Mouse (Mus musculus) liver, embryonic 12.5 days (tissue): Measurements from ENCODE around the gene Cwc25. TPM values are rescaled to one million over a fixed set of nuclear protein-coding genes. Genes with fewer than 3 reads are reported as not detected.
"Not testable (repeated sequence)": the region's sequence is repeated elsewhere in the genome, so short reads cannot be mapped to it uniquely, and the experiment has no call there.

ENCODE experiments used
- ATAC-seq: fragments of 200-750 bp; cut with Nextera tagmentation; 2 replicates; pipeline ENCODE4 v1.8.0; 2017; ENCODE audit warnings: moderate number of reproducible peaks, mild to moderate bottlenecking, moderate library complexity
- H3K27ac ChIP-seq: fragments of 300-500 bp; sonication (generic); 2 replicates; pipeline ENCODE4 v1.5.1; 2016; ENCODE audit warnings: mild to moderate bottlenecking
- H3K27me3 ChIP-seq: fragments of 300-500 bp; sonication (generic); replicated peaks from 2 replicates; pipeline ENCODE4 v1.6.1; 2016; ENCODE audit warnings: mild to moderate bottlenecking, moderate library complexity
- H3K36me3 ChIP-seq: fragments of 300-500 bp; sonication (generic); 2 replicates; pipeline ENCODE4 v1.6.1; 2016; ENCODE audit warnings: mild to moderate bottlenecking, moderate library complexity
- H3K4me1 ChIP-seq: fragments of 300-500 bp; sonication (generic); 2 replicates; pipeline ENCODE4 v1.6.1; 2016
- H3K4me2 ChIP-seq: fragments of 300-500 bp; sonication (generic); 2 replicates; pipeline ENCODE4 v1.6.1; 2016; ENCODE audit warnings: mild to moderate bottlenecking, moderate library complexity
- H3K4me3 ChIP-seq: fragments of 300-500 bp; sonication (generic); 2 replicates; pipeline ENCODE4 v1.5.1; 2016; ENCODE audit warnings: mild to moderate bottlenecking, moderate library complexity
- H3K9ac ChIP-seq: fragments of 300-500 bp; sonication (generic); 2 replicates; pipeline ENCODE4 v1.6.1; 2016; ENCODE audit warnings: mild to moderate bottlenecking, moderate library complexity
- H3K9me3 ChIP-seq: fragments of 300-500 bp; sonication (generic); replicated peaks from 2 replicates; pipeline ENCODE4 v1.6.1; 2016; ENCODE audit warnings: mild to moderate bottlenecking, moderate library complexity
- WGBS: fragments of 180-500 bp; shearing (Covaris S2); methylation state at CpG from one replicate; pipeline ENCODE4 v1.1.7; 2016; ENCODE audit not compliant: insufficient replicate concordance; 5-methylcytosine and 5-hydroxymethylcytosine counted together
- polyA plus RNA-seq: library from polyadenylated mRNA; unstranded; fragments of >200 nt; fragmentation: Nextera tagmentation; extraction: Ambion mirVana; gene quantifications from 2 replicates; pipeline ENCODE4 v1.2.1, GENCODE M21; 2016

The Cwc25 gene
- polyA plus RNA-seq, 1 experiment from 2014 or later, result 10.7 TPM

- H3K4me3 ChIP-seq, result no peak overlapping the region
- H3K4me1 ChIP-seq, result peaks cover 42% of the 10 kb centered on the region
- peaks cover 5% of the 10 kb centered on the region; the same call in 1 of the 2 replicates for H3K36me3 ChIP-seq
- H3K27ac ChIP-seq, result no peak overlapping the region
- H3K27me3 ChIP-seq, result no peaks in the 10 kb centered on the region
- H3K9me3 ChIP-seq, result 0 out of 2 replicates have a peak, but pooled peaks cover 2% of the 10 kb centered on the region
- ATAC-seq, result no peak
- WGBS, result 85% methylated on average over 3 of the region's 3 CpGs
- no peak overlapping the region for H3K9ac ChIP-seq
- H3K4me2 ChIP-seq, result no peak overlapping the region
Observed at GRCm38 (mm10) chr11:97739155-97739554, 27.2 kb downstream of the Cwc25 start.

- H3K36me3 ChIP-seq, result peaks cover 5% of the 10 kb centered on the region; the same call in 1 of the 2 replicates
- WGBS, result 53% methylated on average over 6 of the region's 6 CpGs
- H3K27me3 ChIP-seq, result no peaks in the 10 kb centered on the region
- H3K4me1 ChIP-seq, result peaks cover 42% of the 10 kb centered on the region
- no peak overlapping the region for H3K9ac ChIP-seq
- ATAC-seq, result no peak
- H3K4me3 ChIP-seq, result no peak overlapping the region
- no peak overlapping the region for H3K27ac ChIP-seq
- H3K4me2 ChIP-seq, result no peak overlapping the region
- H3K9me3 ChIP-seq, result 0 out of 2 replicates have a peak, but pooled peaks cover 2% of the 10 kb centered on the region
Observed at GRCm38 (mm10) chr11:97738703-97739102, 27.7 kb downstream of the Cwc25 start.

- no peak overlapping the region for H3K27ac ChIP-seq
- H3K9me3 ChIP-seq, result 0 out of 2 replicates have a peak, but pooled peaks cover 2% of the 10 kb centered on the region
- peaks cover 34% of the 10 kb centered on the region for H3K4me1 ChIP-seq
- no peak overlapping the region for H3K9ac ChIP-seq
- H3K4me3 ChIP-seq, result no peak overlapping the region
- no peak overlapping the region for H3K4me2 ChIP-seq
- peaks cover 5% of the 10 kb centered on the region; the same call in 1 of the 2 replicates for H3K36me3 ChIP-seq
- WGBS, result 85% methylated on average over 4 of the region's 4 CpGs
- no peaks in the 10 kb centered on the region for H3K27me3 ChIP-seq
- ATAC-seq, result no peak
Observed at GRCm38 (mm10) chr11:97737600-97737999, 28.8 kb downstream of the Cwc25 start.

- no peak overlapping the region for H3K9ac ChIP-seq
- H3K9me3 ChIP-seq, result 0 out of 2 replicates have a peak, but pooled peaks cover 2% of the 10 kb centered on the region
- H3K4me1 ChIP-seq, result peaks cover 27% of the 10 kb centered on the region
- no peak for ATAC-seq
- H3K27ac ChIP-seq, result no peak overlapping the region
- no peak overlapping the region for H3K4me2 ChIP-seq
- H3K36me3 ChIP-seq, result peaks cover 14% of the 10 kb centered on the region
- 78% methylated on average over 5 of the region's 5 CpGs for WGBS
- H3K4me3 ChIP-seq, result no peak overlapping the region
- no peaks in the 10 kb centered on the region for H3K27me3 ChIP-seq
Observed at GRCm38 (mm10) chr11:97736645-97737044, 29.7 kb downstream of the Cwc25 start.

GRCm38 (mm10) chr11:97734810-97735209 is 31.5 kb downstream of the Cwc25 start:
- not testable (repeated sequence) for H3K27ac ChIP-seq, H3K9me3 ChIP-seq, ATAC-seq, H3K4me2 ChIP-seq, H3K27me3 ChIP-seq, H3K4me1 ChIP-seq, H3K4me3 ChIP-seq, H3K9ac ChIP-seq
- 52% methylated on average over 5 of the region's 5 CpGs for WGBS
- peaks cover 29% of the 10 kb centered on the region for H3K36me3 ChIP-seq

GRCm38 (mm10) chr11:97733689-97734088 is 32.7 kb downstream of the Cwc25 start:
- peaks cover 35% of the 10 kb centered on the region for H3K36me3 ChIP-seq
- no peak for ATAC-seq
- no peak overlapping the region for H3K9ac ChIP-seq
- no peaks in the 10 kb centered on the region for H3K9me3 ChIP-seq
- H3K4me2 ChIP-seq, result no peak overlapping the region
- no peaks in the 10 kb centered on the region for H3K27me3 ChIP-seq
- H3K4me1 ChIP-seq, result peaks cover 13% of the 10 kb centered on the region
- H3K27ac ChIP-seq, result no peak overlapping the region
- H3K4me3 ChIP-seq, result no peak overlapping the region
- 40% methylated on average over 10 of the region's 10 CpGs for whole genome bisulfite sequencing

GRCm38 (mm10) chr11:97728730-97729129 is 37.6 kb downstream of the Cwc25 start:
- H3K4me2 ChIP-seq, result peak overlapping the region; percentile 23
- H3K9me3 ChIP-seq, result no peaks in the 10 kb centered on the region
- ATAC-seq, result no peak
- no peak overlapping the region for H3K4me3 ChIP-seq
- H3K4me1 ChIP-seq, result peaks cover 16% of the 10 kb centered on the region
- 62% methylated on average over 7 of the region's 7 CpGs for WGBS
- H3K36me3 ChIP-seq, result peaks cover 84% of the 10 kb centered on the region
- no peak overlapping the region for H3K27ac ChIP-seq
- H3K9ac ChIP-seq, result no peak overlapping the region
- no peaks in the 10 kb centered on the region for H3K27me3 ChIP-seq

GRCm38 (mm10) chr11:97728311-97728710 is 38.0 kb downstream of the Cwc25 start:
- H3K27me3 ChIP-seq, result no peaks in the 10 kb centered on the region
- no peak overlapping the region for H3K9ac ChIP-seq
- H3K36me3 ChIP-seq, result peaks cover 88% of the 10 kb centered on the region
- no peak overlapping the region for H3K27ac ChIP-seq
- H3K9me3 ChIP-seq, result no peaks in the 10 kb centered on the region
- no peak for ATAC-seq
- H3K4me1 ChIP-seq, result peaks cover 13% of the 10 kb centered on the region; the same call in 1 of the 2 replicates
- WGBS, result 55% methylated on average over 7 of the region's 7 CpGs
- peak overlapping the region; percentile 23 for H3K4me2 ChIP-seq
- no peak overlapping the region for H3K4me3 ChIP-seq

GRCm38 (mm10) chr11:97723709-97724108 is 42.6 kb downstream of the Cwc25 start:
- peaks cover 100% of the 10 kb centered on the region for H3K36me3 ChIP-seq
- H3K27me3 ChIP-seq, result no peaks in the 10 kb centered on the region
- 44% methylated on average over 7 of the region's 7 CpGs for WGBS
- no peak overlapping the region for H3K9ac ChIP-seq
- H3K4me1 ChIP-seq, result peaks cover 15% of the 10 kb centered on the region; the same call in 1 of the 2 replicates
- peak; percentile 42; the same call in 1 of the 2 replicates for ATAC-seq
- no peak overlapping the region for H3K4me3 ChIP-seq
- no peak overlapping the region for H3K27ac ChIP-seq
- H3K4me2 ChIP-seq, result no peak overlapping the region
- H3K9me3 ChIP-seq, result peaks cover 9% of the 10 kb centered on the region; the same call in 1 of the 2 replicates

GRCm38 (mm10) chr11:97721338-97721737 is 45.0 kb downstream of the Cwc25 start:
- no peak overlapping the region for H3K27ac ChIP-seq
- H3K4me3 ChIP-seq, result no peak overlapping the region
- H3K4me1 ChIP-seq, result peaks cover 11% of the 10 kb centered on the region; the same call in 1 of the 2 replicates
- peaks cover 9% of the 10 kb centered on the region; the same call in 1 of the 2 replicates for H3K9me3 ChIP-seq
- no peak for ATAC-seq
- H3K36me3 ChIP-seq, result peaks cover 96% of the 10 kb centered on the region
- WGBS, result 80% methylated on average over 4 of the region's 4 CpGs
- no peaks in the 10 kb centered on the region for H3K27me3 ChIP-seq
- H3K9ac ChIP-seq, result no peak overlapping the region
- no peak overlapping the region for H3K4me2 ChIP-seq

- Histone ChIP-seq H3K9me3 (peaks cover 9% of the 10 kb centered on the region; the same call in 1 of the 2 replicates), H3K27ac (peak overlapping the region; percentile 53; the same call in 1 of the 2 replicates), H3K4me3 (no peak overlapping the region), H3K9ac (no peak overlapping the region), H3K36me3 (peaks cover 88% of the 10 kb centered on the region), H3K27me3 (no peaks in the 10 kb centered on the region), H3K4me1 (peaks cover 11% of the 10 kb centered on the region; the same call in 1 of the 2 replicates), H3K4me2 (no peak overlapping the region)
- ATAC-seq, result no peak
- WGBS, result 83% methylated on average over 4 of the region's 4 CpGs
Observed at GRCm38 (mm10) chr11:97719041-97719440, 47.3 kb downstream of the Cwc25 start.

- 55% methylated on average over 15 of the region's 15 CpGs for WGBS
- Histone ChIP-seq H3K27ac (peak overlapping the region; percentile 53; the same call in 1 of the 2 replicates), H3K4me2 (no peak overlapping the region), H3K27me3 (no peaks in the 10 kb centered on the region), H3K4me1 (peaks cover 11% of the 10 kb centered on the region; the same call in 1 of the 2 replicates), H3K9me3 (peaks cover 9% of the 10 kb centered on the region; the same call in 1 of the 2 replicates), H3K9ac (no peak overlapping the region), H3K36me3 (peaks cover 88% of the 10 kb centered on the region), H3K4me3 (no peak overlapping the region)
- ATAC-seq, result peak; percentile 19; the same call in 1 of the 2 replicates
Observed at GRCm38 (mm10) chr11:97718281-97718860, 48.0 kb downstream of the Cwc25 start.
